Mouse (Mus musculus) CH12.LX (cell line): ENCODE measurements around the gene Col8a1.

Source experiments
- CTCF ChIP-seq, 2 experiments: IDR thresholded peaks in 1 of 2; conservative IDR thresholded peaks in 1 of 2; 2 replicates each; pipeline ENCODE4 v1.5.1; 2011 to 2012; ENCODE audit warnings: low read depth in 2 of 2, low read length in 2 of 2, improper control_type of control experiment in 1 of 2, inconsistent platforms in 1 of 2, mild to moderate bottlenecking in 1 of 2, moderate library complexity in 1 of 2
- MAFK ChIP-seq: IDR thresholded peaks from 2 replicates; pipeline ENCODE4 v1.6.1; 2011; ENCODE audit warnings: low read length, improper control_type of control experiment; ENCODE audit not compliant: insufficient replicate concordance
- MAX ChIP-seq: IDR thresholded peaks from 2 replicates; pipeline ENCODE4 v1.6.1; 2011; ENCODE audit warnings: low read length, improper control_type of control experiment
- MAZ ChIP-seq: IDR thresholded peaks from 2 replicates; pipeline ENCODE4 v1.6.1; 2012; ENCODE audit warnings: low read depth, mild to moderate bottlenecking, inconsistent platforms, low read length, improper control_type of control experiment, moderate library complexity
- MEF2A ChIP-seq: IDR thresholded peaks from 2 replicates; pipeline ENCODE4 v1.6.1; 2014; ENCODE audit warnings: low read depth, mild to moderate bottlenecking, inconsistent platforms, low read length, improper control_type of control experiment, borderline replicate concordance
- POLR2A ChIP-seq: IDR thresholded peaks from 2 replicates; pipeline ENCODE4 v1.6.1; 2011; ENCODE audit warnings: low read depth, mild to moderate bottlenecking, improper control_type of control experiment, low read length
- UBTF ChIP-seq: IDR thresholded peaks from 2 replicates; pipeline ENCODE4 v1.6.1; 2012; ENCODE audit warnings: low read depth, mild to moderate bottlenecking, inconsistent platforms, low read length, improper control_type of control experiment, moderate library complexity
- USF2 ChIP-seq: conservative IDR thresholded peaks from 2 replicates; pipeline ENCODE4 v1.6.1; 2011; ENCODE audit warnings: low read depth, low read length, improper control_type of control experiment

DNA sequence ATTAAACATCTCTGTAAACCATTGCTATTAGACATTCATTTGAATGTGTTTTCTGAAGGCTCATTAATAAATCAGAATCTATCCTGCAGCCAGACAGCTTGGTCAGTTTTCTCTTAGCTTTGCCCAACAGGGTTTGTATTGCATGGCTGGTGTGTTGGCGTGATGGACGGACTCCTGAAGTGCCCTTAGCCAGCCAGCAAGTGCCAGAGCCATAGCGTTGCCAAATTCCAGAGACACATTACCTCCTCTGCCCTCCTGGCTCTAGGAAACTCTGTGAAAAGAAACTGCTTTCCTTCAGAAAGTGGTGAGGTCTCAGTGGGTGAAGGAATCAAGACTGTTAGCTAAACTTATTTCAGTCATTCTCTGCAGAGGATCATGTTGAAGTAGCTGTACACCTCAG lies 14.4 kb downstream of the Col8a1 start:
- TF ChIP-seq USF2 (no peak), UBTF (no peak), MAZ (no peak), MAFK (no peak), POLR2A (no peak), CTCF (conservative IDR thresholded peaks at IDR 0.05 in 1 of 2, IDR thresholded peaks at IDR 0.05 in 1 of 2; ENCODE audit: low read depth in 2 of 2, low read length in 2 of 2) (no peak), MEF2A (no peak), MAX (no peak)
